Mouse (Mus musculus): ENCODE measurements at regions not wholly inside any gene's neighbourhood (a gene's known extent, or its start where the extent isn't known, plus 50 kb on each side); places are given as distances from the start of the nearest gene placed in this dataset.

GRCm38 (mm10) chr6:102977122-102977521 lies 404.2 kb upstream of the Cntn3 start:
- Histone ChIP-seq H3K36me3 (no peaks in the 10 kb centered on the region), H3K27me3 (ENCODE audit: low read depth, poor library complexity, severe bottlenecking) (no peaks in the 10 kb centered on the region), H3K27ac (no peak overlapping the region), H3K9me3 (replicated peaks) (no peaks in the 10 kb centered on the region), H3K4me3 (no peak overlapping the region), H3K4me1 (no peaks in the 10 kb centered on the region)
- 92% methylated on average over 3 of the region's 3 CpGs for WGBS
- no peak for DNase-seq (ENCODE audit: low spot score)

GRCm38 (mm10) chr6:103023326-103023725 lies 450.4 kb upstream of the Cntn3 start:
- no peak for DNase-seq (ENCODE audit: low spot score)
- H3K27me3 ChIP-seq (ENCODE audit: low read depth, poor library complexity, severe bottlenecking): no peaks in the 10 kb centered on the region
- no peak overlapping the region for H3K27ac ChIP-seq
- H3K9me3 ChIP-seq (replicated peaks): no peaks in the 10 kb centered on the region
- no peaks in the 10 kb centered on the region; the same call in 1 of the 2 replicates for H3K4me1 ChIP-seq
- no peak overlapping the region for H3K4me3 ChIP-seq
- 87% methylated on average over 2 of the region's 2 CpGs for WGBS
- no peaks in the 10 kb centered on the region for H3K36me3 ChIP-seq

GRCm38 (mm10) chr6:103024006-103024405 lies 451.1 kb upstream of the Cntn3 start:
- DNase-seq (ENCODE audit: low spot score): no peak
- 89% methylated on average over 2 of the region's 2 CpGs for WGBS

GRCm38 (mm10) chr6:103028150-103028549 lies 455.2 kb upstream of the Cntn3 start:
- no peak overlapping the region for H3K27ac ChIP-seq
- no peaks in the 10 kb centered on the region for H3K36me3 ChIP-seq
- no peak for DNase-seq (ENCODE audit: low spot score)
- H3K4me3 ChIP-seq: no peak overlapping the region
- no peaks in the 10 kb centered on the region for H3K9me3 ChIP-seq (replicated peaks)
- no peaks in the 10 kb centered on the region; the same call in 1 of the 2 replicates for H3K4me1 ChIP-seq
- no peaks in the 10 kb centered on the region for H3K27me3 ChIP-seq (ENCODE audit: low read depth, poor library complexity, severe bottlenecking)
- WGBS: 84% methylated on average over 1 of the region's 1 CpGs

More at GRCm38 (mm10) chr6:103024006-103024405, 451.1 kb upstream of the Cntn3 start:
- Histone ChIP-seq H3K9me3 (replicated peaks) (no peaks in the 10 kb centered on the region), H3K27me3 (ENCODE audit: low read depth, poor library complexity, severe bottlenecking) (no peaks in the 10 kb centered on the region), H3K4me3 (no peak overlapping the region), H3K4me1 (no peaks in the 10 kb centered on the region; the same call in 1 of the 2 replicates), H3K27ac (no peak overlapping the region), H3K36me3 (no peaks in the 10 kb centered on the region)

- H3K4me1 ChIP-seq: no peaks in the 10 kb centered on the region
- WGBS: 57% methylated on average over 4 of the region's 4 CpGs
Measured at GRCm38 (mm10) chr6:103033418-103033817, 460.5 kb upstream of the Cntn3 start.

GRCm38 (mm10) chr6:103033919-103034318 lies 461.0 kb upstream of the Cntn3 start:
- Histone ChIP-seq H3K27me3 (ENCODE audit: low read depth, poor library complexity, severe bottlenecking) (no peaks in the 10 kb centered on the region), H3K9me3 (replicated peaks) (no peaks in the 10 kb centered on the region), H3K4me1 (no peaks in the 10 kb centered on the region), H3K36me3 (no peaks in the 10 kb centered on the region), H3K27ac (no peak overlapping the region), H3K4me3 (no peak overlapping the region)
- DNase-seq (ENCODE audit: low spot score): no peak
- 43% methylated on average over 7 of the region's 7 CpGs for WGBS

More at GRCm38 (mm10) chr6:103033418-103033817, 460.5 kb upstream of the Cntn3 start:
- no peak for DNase-seq (ENCODE audit: low spot score)
- Histone ChIP-seq H3K4me3 (no peak overlapping the region), H3K9me3 (replicated peaks) (no peaks in the 10 kb centered on the region), H3K27me3 (ENCODE audit: low read depth, poor library complexity, severe bottlenecking) (no peaks in the 10 kb centered on the region), H3K36me3 (no peaks in the 10 kb centered on the region), H3K27ac (no peak overlapping the region)

- no peaks in the 10 kb centered on the region for H3K9me3 ChIP-seq (replicated peaks)
- 75% methylated on average over 5 of the region's 5 CpGs for WGBS
- H3K4me1 ChIP-seq: no peaks in the 10 kb centered on the region
- DNase-seq (ENCODE audit: low spot score): no peak
- H3K27me3 ChIP-seq (ENCODE audit: low read depth, poor library complexity, severe bottlenecking): no peaks in the 10 kb centered on the region
- no peak overlapping the region for H3K27ac ChIP-seq
- H3K4me3 ChIP-seq: no peak overlapping the region
- H3K36me3 ChIP-seq: no peaks in the 10 kb centered on the region
Measured at GRCm38 (mm10) chr6:103060591-103060990, 449.8 kb upstream of the Chl1 start.

- Histone ChIP-seq H3K27me3 (ENCODE audit: low read depth, poor library complexity, severe bottlenecking) (no peaks in the 10 kb centered on the region), H3K9me3 (replicated peaks) (no peaks in the 10 kb centered on the region), H3K27ac (no peak overlapping the region), H3K36me3 (no peaks in the 10 kb centered on the region), H3K4me1 (no peaks in the 10 kb centered on the region), H3K4me3 (no peak overlapping the region)
- no peak for DNase-seq (ENCODE audit: low spot score)
- WGBS: 44% methylated on average over 1 of the region's 1 CpGs
Measured at GRCm38 (mm10) chr6:103106189-103106588, 404.2 kb upstream of the Chl1 start.

- WGBS: 82% methylated on average over 2 of the region's 2 CpGs
- no peaks in the 10 kb centered on the region for H3K36me3 ChIP-seq
- H3K27me3 ChIP-seq (ENCODE audit: low read depth, poor library complexity, severe bottlenecking): no peaks in the 10 kb centered on the region
- H3K4me1 ChIP-seq: no peaks in the 10 kb centered on the region
- no peak overlapping the region for H3K27ac ChIP-seq
- H3K4me3 ChIP-seq: no peak overlapping the region
- H3K9me3 ChIP-seq (replicated peaks): no peaks in the 10 kb centered on the region
- no peak for DNase-seq (ENCODE audit: low spot score)
Measured at GRCm38 (mm10) chr6:103119537-103119936, 390.8 kb upstream of the Chl1 start.

- H3K4me1 ChIP-seq: no peaks in the 10 kb centered on the region
- DNase-seq (ENCODE audit: low spot score): no peak
- no peaks in the 10 kb centered on the region for H3K36me3 ChIP-seq
- no peak overlapping the region for H3K4me3 ChIP-seq
- no peaks in the 10 kb centered on the region for H3K9me3 ChIP-seq (replicated peaks)
- WGBS: 87% methylated on average over 5 of the region's 5 CpGs
- H3K27ac ChIP-seq: no peak overlapping the region
- H3K27me3 ChIP-seq (ENCODE audit: low read depth, poor library complexity, severe bottlenecking): no peaks in the 10 kb centered on the region
Measured at GRCm38 (mm10) chr6:103140851-103141250, 369.5 kb upstream of the Chl1 start.

- H3K4me3 ChIP-seq: no peak overlapping the region
- H3K4me1 ChIP-seq: peaks cover 8% of the 10 kb centered on the region
- no peaks in the 10 kb centered on the region for H3K36me3 ChIP-seq
- WGBS: 46% methylated on average over 1 of the region's 1 CpGs
- no peaks in the 10 kb centered on the region for H3K9me3 ChIP-seq (replicated peaks)
- no peak for DNase-seq (ENCODE audit: low spot score)
- H3K27me3 ChIP-seq (ENCODE audit: low read depth, poor library complexity, severe bottlenecking): no peaks in the 10 kb centered on the region
- no peak overlapping the region for H3K27ac ChIP-seq
Measured at GRCm38 (mm10) chr6:103177851-103178250, 332.5 kb upstream of the Chl1 start.

- DNase-seq (ENCODE audit: low spot score): no peak
- no peaks in the 10 kb centered on the region for H3K9me3 ChIP-seq (replicated peaks)
- no peaks in the 10 kb centered on the region for H3K27me3 ChIP-seq (ENCODE audit: low read depth, poor library complexity, severe bottlenecking)
- H3K27ac ChIP-seq: no peak overlapping the region
- no peak overlapping the region for H3K4me3 ChIP-seq
- no peaks in the 10 kb centered on the region for H3K36me3 ChIP-seq
- peaks cover 2% of the 10 kb centered on the region for H3K4me1 ChIP-seq
Measured at GRCm38 (mm10) chr6:103183355-103183754, 327.0 kb upstream of the Chl1 start.

GRCm38 (mm10) chr6:103196838-103197237 lies 313.5 kb upstream of the Chl1 start:
- Histone ChIP-seq H3K4me1 (no peaks in the 10 kb centered on the region), H3K27ac (no peak overlapping the region), H3K36me3 (no peaks in the 10 kb centered on the region), H3K27me3 (ENCODE audit: low read depth, poor library complexity, severe bottlenecking) (no peaks in the 10 kb centered on the region), H3K9me3 (replicated peaks) (no peaks in the 10 kb centered on the region), H3K4me3 (no peak overlapping the region)
- no peak for DNase-seq (ENCODE audit: low spot score)
- 93% methylated on average over 6 of the region's 6 CpGs for WGBS

GRCm38 (mm10) chr6:103201605-103202004 lies 308.8 kb upstream of the Chl1 start:
- Histone ChIP-seq H3K27ac (no peak overlapping the region), H3K4me3 (no peak overlapping the region), H3K4me1 (no peaks in the 10 kb centered on the region), H3K27me3 (ENCODE audit: low read depth, poor library complexity, severe bottlenecking) (no peaks in the 10 kb centered on the region), H3K36me3 (no peaks in the 10 kb centered on the region), H3K9me3 (replicated peaks) (no peaks in the 10 kb centered on the region)
- WGBS: 44% methylated on average over 1 of the region's 1 CpGs
- DNase-seq (ENCODE audit: low spot score): no peak
